Mouse (Mus musculus) forelimb bud, embryonic 11.5 days (tissue): ENCODE measurements at regions not wholly inside any gene's neighbourhood (a gene's known extent, or its start where the extent isn't known, plus 50 kb on each side); places are given as distances from the start of the nearest gene placed in this dataset.
A peak's percentile ranks its signal among the peaks of the same experiment; 100 is the strongest.
"Not testable (repeated sequence)": the region's sequence is repeated elsewhere in the genome, so short reads cannot be mapped to it uniquely, and the experiment has no call there.

Source experiments
- DNase-seq: peaks from one replicate; pipeline ENCODE4 v3.0.0-alpha.2; 2012; ENCODE audit warnings: low read depth, low spot score

- DNase-seq: no peak
Observed at GRCm38 (mm10) chr1:17545311-17545710, 600.4 kb downstream of the Crisp4 start.

- DNase-seq: no peak
Observed at GRCm38 (mm10) chr1:17538160-17538559, 607.5 kb downstream of the Crisp4 start.

- DNase-seq: not testable (repeated sequence)
Observed at GRCm38 (mm10) chr1:17531291-17531690, 614.4 kb downstream of the Crisp4 start.

GRCm38 (mm10) chr1:17520118-17520517 is 625.6 kb downstream of the Crisp4 start:
- DNase-seq: no peak

- peak; percentile 12 for DNase-seq
Observed at GRCm38 (mm10) chr1:17506125-17507112, 639.3 kb downstream of the Crisp4 start.

GRCm38 (mm10) chr1:17493596-17493995 is 652.1 kb downstream of the Crisp4 start:
- DNase-seq: no peak

- not testable (repeated sequence) for DNase-seq
Observed at GRCm38 (mm10) chr1:17489854-17490202, 655.9 kb downstream of the Crisp4 start.

GRCm38 (mm10) chr1:17489192-17489853 is 656.4 kb downstream of the Crisp4 start:
- DNase-seq: not testable (repeated sequence)

- no peak for DNase-seq
Observed at GRCm38 (mm10) chr1:17451204-17451866, 694.4 kb downstream of the Crisp4 start.

GRCm38 (mm10) chr1:17450715-17451114 is 695.0 kb downstream of the Crisp4 start:
- no peak for DNase-seq

- no peak for DNase-seq
Observed at GRCm38 (mm10) chr1:17450295-17450694, 695.4 kb downstream of the Crisp4 start.

GRCm38 (mm10) chr1:17449291-17449690 is 696.4 kb downstream of the Crisp4 start:
- DNase-seq: no peak

- DNase-seq: not testable (repeated sequence)
Observed at GRCm38 (mm10) chr1:17434064-17434463, 711.6 kb downstream of the Crisp4 start.

GRCm38 (mm10) chr1:17415958-17416357 is 729.7 kb downstream of the Crisp4 start:
- no peak for DNase-seq

- no peak for DNase-seq
Observed at GRCm38 (mm10) chr1:17394893-17395292, 750.8 kb downstream of the Crisp4 start.

GRCm38 (mm10) chr1:17392114-17392819 is 753.4 kb downstream of the Crisp4 start:
- no peak for DNase-seq

- no peak for DNase-seq
Observed at GRCm38 (mm10) chr1:17377562-17377961, 768.1 kb downstream of the Crisp4 start.

GRCm38 (mm10) chr1:17348271-17348670 is 797.4 kb downstream of the Crisp4 start:
- DNase-seq: no peak

GRCm38 (mm10) chr1:17337827-17338226 is 807.9 kb downstream of the Crisp4 start:
- DNase-seq: no peak

- DNase-seq: not testable (repeated sequence)
Observed at GRCm38 (mm10) chr1:17311392-17311791, 834.3 kb downstream of the Crisp4 start.

- DNase-seq: not testable (repeated sequence)
Observed at GRCm38 (mm10) chr1:17309928-17310327, 835.8 kb downstream of the Crisp4 start.
